Mouse (Mus musculus) liver, postnatal 0 days (tissue): ENCODE results near the gene Ctf1.
A peak's percentile ranks its signal among the peaks of the same experiment; 100 is the strongest.

Experiments used
- CTCF ChIP-seq: sonication (generic); IDR thresholded peaks from 2 replicates; pipeline ENCODE4 v1.5.1; 2016; ENCODE audit warnings: antibody characterized with exemption, low read depth
- EP300 ChIP-seq: IDR thresholded peaks from 2 replicates; pipeline ENCODE4 v1.6.1; 2016; ENCODE audit warnings: antibody characterized with exemption, low read depth, mild to moderate bottlenecking

- no peak for TF ChIP-seq CTCF
- 0 out of 2 replicates have a peak, but pooled peaks have one; percentile 29 for TF ChIP-seq EP300
Observed at GRCm38 (mm10) chr7:127671880-127672774, 40.4 kb upstream of the Ctf1 start.
